Mouse (Mus musculus): ENCODE measurements around the gene Grb10.

The Grb10 gene

DNA sequence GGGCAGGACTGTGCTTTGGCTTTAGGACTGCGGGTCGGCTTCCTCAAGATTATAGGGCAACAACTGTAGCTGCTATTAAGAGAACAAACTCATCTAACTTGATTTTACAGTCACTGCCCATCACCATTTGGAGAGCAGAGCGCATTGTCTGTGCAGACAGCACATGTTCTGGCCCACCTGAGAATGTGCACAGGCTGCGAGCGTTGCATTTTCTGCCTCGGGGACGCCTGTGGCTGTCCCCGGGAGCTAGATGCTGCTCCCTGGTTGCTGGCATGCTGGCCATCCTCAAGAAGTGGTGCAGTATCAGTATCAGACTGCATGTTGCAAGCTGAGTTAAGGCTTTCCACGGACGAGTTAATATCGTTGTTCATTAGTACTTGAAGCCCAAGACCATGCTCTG, 68.2 kb downstream of the Grb10 start:
- no peak for DNase-seq (ENCODE audit: low spot score in 2 of 2)

DNA sequence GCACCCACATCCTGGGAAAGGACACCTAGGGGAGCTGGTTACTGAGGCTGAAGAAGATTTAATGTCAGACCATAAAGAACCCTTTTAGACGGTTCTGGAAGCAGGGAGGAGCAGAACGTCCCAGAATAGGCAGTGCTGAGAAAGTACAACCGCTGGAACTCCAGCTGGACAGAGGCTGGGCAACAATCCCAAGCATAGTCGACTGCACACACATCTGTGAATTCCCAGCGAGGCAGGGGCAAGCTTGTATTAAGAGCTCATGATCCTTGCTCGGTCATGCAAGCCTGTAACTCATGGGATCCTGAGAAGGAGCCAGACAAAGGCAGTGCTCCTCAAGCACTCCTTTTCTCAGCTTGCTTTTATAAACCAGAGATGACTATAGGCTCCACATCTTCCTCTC, 69.7 kb downstream of the Grb10 start:
- DNase-seq (ENCODE audit: low spot score in 2 of 2), result no peak

DNA sequence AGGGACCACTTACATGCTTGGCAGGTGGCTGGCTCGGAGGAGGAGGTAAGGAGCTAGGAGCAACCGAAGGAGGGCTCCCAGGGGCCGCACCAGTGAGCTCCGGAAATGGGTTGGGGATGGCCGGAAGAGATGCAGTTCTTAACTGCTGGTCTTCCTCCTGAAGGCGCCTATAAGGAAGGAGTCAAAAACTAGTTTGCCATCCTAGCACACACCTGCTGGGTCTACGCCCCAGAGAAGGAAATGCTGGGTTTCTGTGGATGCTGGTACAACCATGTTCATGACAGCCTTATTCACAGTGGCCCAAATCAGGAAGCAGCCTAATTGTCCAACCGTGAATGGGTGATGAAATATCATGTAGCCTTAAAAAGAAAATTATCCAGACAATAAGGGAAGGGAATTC, 71.0 kb downstream of the Grb10 start:
- DNase-seq (ENCODE audit: low spot score in 2 of 2), result no peak

DNA sequence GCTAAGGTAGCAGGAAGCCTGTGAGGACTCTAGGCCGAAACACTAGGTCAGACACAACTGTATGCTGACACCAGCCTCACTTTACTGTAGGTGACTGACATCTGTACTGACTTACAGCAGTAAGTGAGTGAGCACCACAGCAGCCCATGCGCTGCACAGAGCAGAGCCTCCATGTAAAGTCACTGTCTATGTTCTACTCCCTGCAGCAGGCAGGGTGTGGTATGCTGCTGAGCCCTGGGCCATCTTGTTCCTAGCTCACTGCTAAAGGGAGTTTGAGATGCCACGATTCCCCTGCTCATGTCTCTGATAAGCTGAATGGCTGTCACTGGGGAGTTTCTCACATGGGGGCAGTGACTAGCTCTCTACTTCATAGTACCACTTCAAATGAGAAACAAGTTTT, 72.3 kb downstream of the Grb10 start:
- DNase-seq (ENCODE audit: low spot score in 2 of 2), result no peak

DNA sequence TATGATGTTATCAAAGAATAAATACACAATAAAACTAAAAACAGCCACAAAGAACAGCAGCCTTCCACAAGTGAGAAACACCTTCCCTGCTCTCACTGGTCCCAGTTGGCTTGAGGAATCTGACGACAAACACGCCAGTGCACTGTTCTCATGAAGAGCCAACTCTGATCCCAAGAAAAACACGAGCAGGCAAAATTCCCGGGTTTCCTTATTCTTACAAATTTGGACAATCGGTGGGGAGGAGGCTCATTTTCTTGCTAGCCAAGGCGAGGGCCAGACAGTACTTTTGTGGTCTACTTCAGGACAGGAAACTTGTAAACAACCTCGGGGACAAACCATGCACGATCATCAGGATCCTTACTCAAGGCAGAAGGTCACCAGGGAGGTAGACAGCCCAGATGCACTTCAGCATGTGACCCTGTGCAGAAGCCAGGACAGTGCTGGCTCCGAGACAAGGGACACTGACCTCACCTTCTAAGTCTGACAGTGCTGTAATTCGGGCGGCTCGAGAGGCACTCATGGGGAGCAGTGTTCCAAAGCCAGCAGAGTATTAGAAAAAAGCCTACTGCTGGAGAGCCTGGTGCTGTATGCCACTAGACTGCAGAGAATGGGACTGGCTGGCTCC, 72.9 kb downstream of the Grb10 start:
- DNase-seq (ENCODE audit: low spot score in 2 of 2), result no peak

DNA sequence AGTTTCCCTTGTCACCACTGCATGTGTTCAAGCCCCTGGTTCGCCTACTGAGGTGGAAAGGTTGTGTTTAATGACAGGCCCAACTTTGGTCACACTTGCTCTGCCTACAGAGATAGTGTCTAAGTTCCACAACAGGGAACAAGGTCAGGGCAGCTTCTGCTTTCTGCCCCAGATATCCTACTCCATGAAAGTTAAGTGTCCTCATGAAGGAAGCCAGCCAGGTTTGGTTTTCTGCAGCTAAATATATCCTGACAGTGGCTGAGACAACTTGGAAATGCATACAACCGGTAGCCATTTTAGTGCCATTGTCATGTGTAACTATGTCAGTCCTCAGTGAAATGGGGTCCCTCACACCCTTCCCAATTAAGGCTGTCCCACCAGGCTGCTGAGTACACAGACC, 73.8 kb downstream of the Grb10 start:
- no peak for DNase-seq (ENCODE audit: low spot score in 2 of 2)

DNA sequence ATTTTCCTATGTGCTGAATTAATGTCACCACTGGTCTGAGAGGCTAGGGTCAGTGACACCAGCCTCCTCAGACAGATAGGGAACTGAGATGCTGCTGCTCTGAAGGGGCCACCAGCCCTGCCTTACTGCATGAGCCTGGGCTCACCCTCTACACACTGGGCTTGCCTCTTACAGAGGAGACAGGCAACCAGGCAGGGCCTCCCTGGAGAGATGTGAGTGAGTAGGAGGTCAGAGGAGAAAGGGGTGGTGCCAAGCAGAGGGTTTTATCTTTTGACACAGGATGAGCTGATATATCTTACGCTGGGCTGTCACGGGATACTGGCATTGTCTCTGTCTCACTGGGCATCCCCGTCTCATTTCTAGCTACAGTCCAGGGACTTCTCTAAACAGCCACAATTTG, 74.9 kb downstream of the Grb10 start:
- no peak for DNase-seq (ENCODE audit: low spot score in 2 of 2)

DNA sequence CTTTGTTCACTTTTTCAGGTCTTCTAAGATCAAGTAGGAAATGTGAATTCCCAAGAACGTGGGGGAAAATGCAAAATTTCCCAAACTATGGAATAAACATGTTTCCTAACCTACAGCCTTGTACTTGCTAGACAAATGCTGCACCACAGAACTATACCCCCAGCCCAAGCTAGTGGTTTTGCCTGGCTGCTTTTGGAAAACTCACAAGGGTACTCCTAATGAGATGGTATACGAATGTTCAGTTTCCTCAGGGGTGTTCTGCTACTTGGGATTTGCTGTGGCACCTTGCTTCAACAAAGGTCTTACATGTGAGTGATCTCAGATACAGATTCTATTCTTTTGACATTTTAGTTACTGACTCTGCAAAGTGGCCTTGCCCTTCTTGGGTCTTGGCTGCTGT, 75.4 kb downstream of the Grb10 start:
- no peak for DNase-seq (ENCODE audit: low spot score in 2 of 2)

DNA sequence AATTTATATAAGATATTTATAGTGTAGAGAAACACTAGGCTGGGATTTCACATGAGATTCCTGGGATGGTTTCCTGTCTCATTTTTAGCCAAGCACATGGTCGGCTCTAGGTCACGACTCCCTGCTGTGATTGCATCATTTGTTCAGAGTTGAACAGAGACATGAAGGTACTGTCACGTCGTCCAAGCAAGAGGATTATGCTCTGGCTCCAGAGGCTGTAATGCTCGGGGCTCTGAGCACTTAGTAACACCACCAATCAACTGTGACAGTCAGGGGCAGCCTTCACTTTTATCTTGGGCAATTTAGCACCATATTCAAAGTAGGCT, 75.9 kb downstream of the Grb10 start:
- no peak for DNase-seq (ENCODE audit: low spot score in 2 of 2)

DNA sequence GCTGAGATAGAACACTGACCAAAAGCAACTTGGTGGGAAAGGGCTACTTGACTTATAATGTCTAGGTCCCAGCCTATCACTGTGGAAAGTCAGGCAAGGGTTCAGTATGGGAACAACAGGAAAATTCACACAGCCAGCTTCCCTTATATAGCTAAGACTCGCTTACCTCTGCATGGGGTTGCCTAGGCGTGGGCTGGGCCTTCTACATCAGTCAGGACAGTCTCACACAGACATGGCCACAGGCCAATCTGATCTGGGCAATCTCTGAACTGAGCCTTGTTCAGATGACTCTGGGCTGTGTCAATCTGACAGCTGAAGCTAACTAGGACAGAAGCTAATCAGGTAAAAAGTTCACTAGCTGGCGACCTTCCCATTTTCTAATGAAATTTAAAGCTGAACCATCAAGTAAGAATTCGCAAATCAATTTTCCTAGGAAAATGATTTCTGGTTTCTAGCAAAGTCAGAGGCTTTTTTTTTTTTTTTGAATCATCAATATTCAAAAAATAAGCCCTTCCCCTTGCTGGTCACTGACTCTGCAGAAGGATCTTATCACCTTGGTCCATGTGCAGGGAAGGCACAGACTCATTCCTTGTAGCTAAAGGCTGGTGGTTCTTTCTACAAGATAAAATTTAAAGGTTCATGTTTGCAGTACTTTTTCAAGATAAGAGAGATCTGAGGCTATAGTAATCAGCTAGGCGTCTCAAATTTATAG, 76.4 kb downstream of the Grb10 start:
- DNase-seq (ENCODE audit: low spot score in 2 of 2), result no peak

DNA sequence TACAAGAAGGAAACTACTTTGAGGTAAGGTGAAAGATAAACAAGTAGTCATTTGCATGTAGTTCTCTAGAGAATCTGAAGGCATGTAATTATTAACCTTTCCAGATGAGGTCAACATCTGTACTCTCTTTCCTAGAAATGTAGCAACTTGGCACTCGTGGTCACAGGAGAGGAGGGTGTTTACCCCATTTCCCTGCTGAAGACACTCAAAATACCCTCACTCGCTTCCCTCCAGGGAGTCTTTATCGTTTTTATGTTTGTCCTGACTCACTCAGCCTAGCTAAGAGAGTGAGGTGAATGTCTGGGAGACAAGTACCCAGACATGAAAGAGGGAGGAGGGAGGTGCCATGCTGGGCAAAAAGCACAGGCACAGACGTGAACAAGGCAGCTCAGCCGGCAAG, 77.6 kb downstream of the Grb10 start:
- DNase-seq (ENCODE audit: low spot score in 2 of 2), result no peak

DNA sequence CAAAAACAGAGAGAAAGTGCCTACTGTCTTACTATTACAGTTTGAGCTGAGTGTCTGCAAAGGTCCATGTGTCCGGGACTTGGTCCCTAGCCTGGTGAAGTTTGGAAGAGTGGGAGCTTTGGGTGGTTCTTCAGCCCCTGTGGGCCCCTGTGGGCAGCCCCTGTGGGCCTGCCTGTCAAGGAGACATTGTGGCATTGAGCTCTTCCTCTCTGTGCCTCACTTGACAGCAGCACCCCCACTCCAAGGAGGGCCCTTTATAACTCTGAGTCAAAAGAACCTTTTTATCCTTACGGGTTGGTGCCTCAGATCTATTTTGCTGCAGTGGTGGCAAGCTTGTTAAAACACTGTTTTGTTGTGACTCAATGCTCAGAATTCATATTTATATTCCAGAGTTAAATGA, 78.3 kb downstream of the Grb10 start:
- no peak for DNase-seq (ENCODE audit: low spot score in 2 of 2)

DNA sequence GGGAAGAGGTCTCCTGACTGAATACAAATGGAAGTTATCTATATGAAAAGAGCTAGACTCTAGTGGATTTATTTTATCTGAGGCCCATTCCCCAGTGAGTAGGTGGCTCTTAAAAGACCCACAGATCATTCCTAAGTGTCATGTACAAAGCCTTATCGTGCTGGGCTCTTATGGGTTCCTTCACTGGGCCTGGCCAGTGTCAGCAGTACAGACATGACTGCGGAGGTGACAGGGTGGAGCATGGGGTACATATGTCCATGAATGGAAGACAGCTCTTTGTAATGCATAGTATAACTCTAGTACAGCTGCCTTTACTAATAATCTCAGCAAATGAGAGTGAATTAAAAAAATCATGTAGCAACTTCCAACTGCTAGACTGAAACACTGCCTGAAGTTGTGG, 80.0 kb downstream of the Grb10 start:
- DNase-seq (ENCODE audit: low spot score in 2 of 2), result no peak

DNA sequence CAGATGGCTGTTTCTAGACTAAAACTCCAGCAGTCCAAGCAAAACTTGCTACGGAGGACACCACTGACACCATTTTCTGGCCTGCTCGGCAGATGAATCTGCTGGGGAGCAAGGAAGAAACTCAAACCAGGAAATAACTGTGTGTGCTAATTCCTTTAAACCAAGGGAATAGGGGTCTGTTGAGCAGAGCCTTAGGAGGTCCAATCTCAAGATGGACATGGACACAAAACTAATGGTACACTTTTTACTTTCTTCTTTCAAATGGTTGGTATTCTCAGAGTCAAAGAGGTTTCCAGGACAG, 80.5 kb downstream of the Grb10 start:
- no peak for DNase-seq (ENCODE audit: low spot score in 2 of 2)

DNA sequence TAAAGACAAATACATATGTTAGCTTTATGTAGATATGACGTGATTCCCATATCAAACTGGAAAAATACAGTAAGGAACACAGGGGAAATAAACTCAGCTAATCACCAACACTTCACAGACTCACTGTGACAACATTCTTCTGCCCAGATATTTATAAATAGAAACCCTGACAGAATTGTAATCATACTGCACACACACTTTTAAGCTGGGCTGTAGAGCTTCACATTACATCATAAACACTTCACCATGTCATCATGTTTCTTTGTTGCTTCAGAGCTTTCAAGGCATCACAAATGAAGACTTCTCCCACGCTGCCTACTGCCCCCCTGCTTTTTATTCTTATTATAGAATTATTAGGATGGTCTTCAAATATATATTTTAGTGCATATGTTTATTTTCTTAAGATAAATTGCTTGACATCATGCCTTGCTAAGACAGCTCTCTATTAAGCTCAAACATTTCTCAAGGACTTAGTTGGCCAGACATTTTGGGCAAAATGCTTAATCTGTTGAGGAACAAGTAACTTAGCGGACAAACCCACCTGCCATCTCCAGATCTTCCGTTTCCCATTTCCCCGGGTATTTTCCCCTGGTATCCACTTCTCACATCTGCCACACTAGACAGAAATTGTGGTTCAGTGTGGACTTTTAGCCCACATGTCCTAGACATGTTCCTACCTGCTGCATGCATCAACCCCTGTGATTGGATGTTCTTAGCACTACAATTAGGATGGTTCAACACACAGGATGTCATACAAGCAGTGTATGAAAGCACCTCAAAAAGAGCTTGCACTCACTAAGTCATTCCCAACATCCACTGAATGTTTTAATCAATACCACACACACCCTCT, 81.0 kb downstream of the Grb10 start:
- DNase-seq (ENCODE audit: low spot score in 2 of 2), result no peak

DNA sequence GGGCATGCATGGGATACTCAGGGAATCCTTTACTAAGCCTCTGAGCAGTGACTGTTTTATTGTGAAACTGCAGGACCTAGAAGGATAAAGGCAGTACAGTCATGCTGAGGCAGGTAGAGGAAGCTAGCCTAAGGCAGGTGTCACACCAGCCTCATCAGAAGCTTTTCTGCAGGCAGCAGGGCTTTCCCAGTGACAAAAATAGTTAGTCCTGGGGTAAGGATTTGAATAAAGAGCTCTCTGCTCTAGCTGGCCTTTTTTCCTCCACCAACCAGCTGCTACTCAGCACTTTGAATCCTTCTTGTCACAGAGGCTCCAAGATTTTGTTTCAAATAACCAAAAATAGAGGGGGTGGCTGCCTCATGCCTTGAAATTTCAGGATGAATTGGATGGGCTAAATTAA, 82.7 kb downstream of the Grb10 start:
- DNase-seq (ENCODE audit: low spot score in 2 of 2), result no peak

DNA sequence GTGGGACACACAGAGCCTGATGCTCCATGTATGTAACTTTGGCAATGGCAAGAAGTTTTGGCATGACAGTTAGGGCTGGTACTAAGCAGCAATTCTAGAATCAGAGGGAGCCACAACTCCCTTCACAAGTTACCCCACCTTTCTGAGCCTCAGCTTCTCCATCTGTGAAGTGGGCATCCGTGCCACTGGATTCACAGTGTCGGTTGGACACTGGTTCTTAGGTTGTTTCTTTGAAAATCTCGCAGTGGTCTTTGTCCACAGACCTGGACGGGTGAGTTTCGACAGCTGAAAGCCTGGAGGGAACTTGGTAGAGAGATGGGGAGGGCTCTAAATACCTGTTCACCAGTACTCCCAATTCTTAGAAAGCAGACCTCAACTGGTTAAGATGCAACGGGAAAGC, 83.9 kb downstream of the Grb10 start:
- no peak for DNase-seq (ENCODE audit: low spot score in 2 of 2)

DNA sequence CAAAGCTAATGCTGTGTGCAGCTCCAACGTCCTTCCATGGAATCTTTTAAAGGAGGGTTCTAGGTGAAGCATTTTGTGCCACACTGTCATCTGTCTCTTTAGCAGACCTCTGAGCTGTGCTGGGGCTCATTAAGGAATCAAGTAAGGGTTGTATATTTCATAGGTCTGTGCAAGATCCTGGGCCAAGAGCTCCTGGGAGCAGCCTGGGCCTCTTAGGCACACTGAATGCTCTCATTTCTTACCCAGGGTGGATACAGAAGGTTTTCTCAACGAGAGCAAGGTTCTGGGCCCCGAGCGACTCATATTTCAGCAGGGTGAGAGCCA, 84.4 kb downstream of the Grb10 start:
- no peak for DNase-seq (ENCODE audit: low spot score in 2 of 2)

DNA sequence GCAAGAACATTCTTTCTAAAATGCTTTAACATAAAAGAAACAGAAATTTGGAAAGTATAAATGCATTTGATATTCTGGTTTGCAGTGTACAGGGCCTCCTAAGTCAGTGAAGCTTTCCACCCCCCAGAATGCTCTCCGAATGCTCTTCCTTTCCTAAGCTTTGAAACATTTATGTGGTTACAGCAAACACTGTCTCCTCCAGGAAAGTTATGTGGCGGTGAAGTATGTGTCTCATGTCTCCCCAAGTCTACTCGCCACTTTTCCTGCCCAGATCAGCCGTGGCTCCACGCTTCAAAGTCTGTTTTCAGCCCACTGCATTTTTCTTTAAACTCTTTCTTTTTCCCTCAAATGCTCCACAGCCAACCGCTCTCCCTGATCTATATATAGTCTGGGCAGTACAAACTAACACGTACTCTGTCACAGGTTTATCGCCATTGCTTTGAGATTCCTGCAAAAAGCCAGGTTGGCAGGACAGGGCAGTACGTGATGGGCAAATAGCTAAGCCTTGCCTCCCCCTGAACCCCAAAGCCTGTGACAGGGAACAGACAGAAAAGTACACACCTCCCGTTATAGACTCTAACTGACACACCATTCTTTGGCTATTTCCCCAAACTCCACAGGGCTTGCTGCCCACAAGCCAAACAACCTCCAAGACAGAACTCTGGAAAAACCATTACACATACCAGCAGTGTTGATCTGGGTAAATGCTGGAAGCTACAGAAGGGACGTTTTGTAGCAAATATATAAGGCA, 84.9 kb downstream of the Grb10 start:
- no peak for DNase-seq (ENCODE audit: low spot score in 2 of 2)

DNA sequence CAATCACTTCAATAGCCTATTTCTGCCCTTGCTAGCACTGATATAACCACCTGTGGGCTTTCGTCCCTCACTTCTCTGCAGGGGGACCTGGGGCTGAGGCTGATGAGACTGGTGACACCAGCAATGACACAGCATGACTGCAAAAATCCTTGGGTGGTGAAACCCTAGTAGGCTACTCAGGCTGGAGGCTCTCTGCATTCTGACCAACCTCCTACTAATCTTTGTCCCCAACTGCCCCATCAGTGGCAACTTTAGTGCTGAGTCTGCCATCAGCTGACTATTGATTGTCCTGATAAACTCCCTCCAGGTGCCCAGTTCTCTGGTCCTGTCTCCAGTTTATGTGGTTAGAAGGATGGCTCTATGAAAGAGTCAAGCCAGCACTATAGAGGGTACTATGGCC, 85.9 kb downstream of the Grb10 start:
- DNase-seq (ENCODE audit: low spot score in 2 of 2), result no peak

DNA sequence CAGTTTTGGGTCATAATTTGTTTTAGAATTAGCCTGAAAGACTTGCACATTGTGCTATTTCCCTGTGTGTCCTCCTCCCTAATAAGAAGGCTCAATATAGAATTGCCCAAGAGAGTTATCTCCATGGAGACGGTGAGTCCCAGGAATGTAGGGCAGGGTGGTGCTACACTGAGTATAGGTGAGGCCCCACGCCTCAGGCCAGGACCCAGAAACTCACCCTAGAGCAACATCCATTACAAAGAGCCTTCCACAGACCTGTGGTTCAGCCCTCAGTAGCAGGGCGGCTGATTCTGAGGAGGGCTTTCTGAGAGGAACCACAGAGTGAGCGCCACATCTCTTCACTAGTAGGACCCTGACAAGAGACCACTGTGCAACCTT, 89.5 kb downstream of the Grb10 start:
- DNase-seq (ENCODE audit: low spot score in 2 of 2), result no peak

DNA sequence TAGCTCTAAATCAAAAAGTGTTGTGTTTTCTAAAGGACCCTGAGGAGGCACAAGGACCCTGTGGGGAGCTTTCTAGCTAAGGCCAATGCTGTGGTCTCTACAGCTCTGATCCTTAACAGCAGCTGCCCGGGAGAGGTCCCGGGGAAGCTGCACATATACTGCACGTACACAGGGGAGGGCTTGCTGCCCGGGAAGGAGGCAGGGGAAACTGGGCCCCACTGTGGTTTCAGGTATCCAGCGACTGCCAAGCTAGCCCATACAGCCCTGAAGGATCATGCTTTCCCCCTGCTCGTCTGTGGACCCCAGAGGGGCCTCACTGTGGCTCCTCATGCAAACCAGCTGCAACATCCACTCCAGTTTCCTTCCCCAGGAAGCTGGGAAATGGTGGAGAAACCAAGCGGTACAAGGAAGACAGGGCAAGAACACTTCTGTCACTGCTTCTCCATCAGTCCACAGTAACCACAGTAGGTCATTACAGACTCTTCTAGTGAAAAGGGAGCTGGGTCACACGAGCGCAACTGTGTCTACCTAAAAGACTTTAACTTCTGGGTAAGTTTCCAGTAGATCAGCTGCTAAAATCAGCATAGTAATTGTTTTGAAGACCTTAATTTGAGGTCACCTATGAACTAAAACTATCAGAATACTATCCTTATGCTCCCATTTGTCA, 90.0 kb downstream of the Grb10 start:
- no peak for DNase-seq (ENCODE audit: low spot score in 2 of 2)

All from frontal cortex, postnatal 36 days (tissue).